In genomic region chr1:170894603-170895602, GRCm38 (mm10) we compare ENCODE assay signal across 9 mouse cellular contexts. TPM values are rescaled to one million over a fixed set of nuclear protein-coding genes. Genes with fewer than 3 reads are reported as not detected.
A peak's percentile ranks its signal among the peaks of the same experiment; 100 is the strongest.
DNase-seq lines count a peak whose midpoint lies in the region; ATAC-seq lines count a peak whose summit lies in the region.
"Had no signal": no experiment of that assay in that cellular context is flagged by ENCODE, and none has a peak within 500 bp of the region (broad histone marks: within the 10 kb centered on the region; RNA-seq: fewer than 3 reads in every experiment).

No protein-coding gene starts in this region.

- H3K27ac ChIP-seq in intestine, embryonic 15.5 days: no peak overlapping the region
- H3K27ac ChIP-seq in intestine, embryonic 16.5 days (ENCODE audit: low read length): no peak overlapping the region
- H3K27ac ChIP-seq: limb, embryonic 12.5 days had no signal

- no peaks in the 10 kb centered on the region for H3K9me3 ChIP-seq in intestine, embryonic 15.5 days
- H3K9me3 ChIP-seq in intestine, embryonic 16.5 days (ENCODE audit: control insufficient read depth, low read length): no peaks in the 10 kb centered on the region
- H3K9me3 ChIP-seq: limb, embryonic 12.5 days had no signal

- no peak overlapping the region for H3K4me2 ChIP-seq in intestine, embryonic 15.5 days (replicated peaks)
- no peak overlapping the region for H3K4me2 ChIP-seq in intestine, embryonic 16.5 days (ENCODE audit: low read depth, low read length)
- H3K4me2 ChIP-seq: limb, embryonic 12.5 days had no signal

- DNase-seq in CD4-positive, CD25-positive, alpha-beta regulatory T cell, adult 2 months (ENCODE audit: low read depth, low spot score): peak; percentile 76
- peak; percentile 90 for DNase-seq in NIH3T3 (ENCODE audit: low read depth)
- no peak for DNase-seq in right cerebral cortex, postnatal 10 days (ENCODE audit: low spot score in 2 of 2)
- no peak for DNase-seq in yolk sac, embryonic 10.5 days (ENCODE audit: low spot score)
- no peak for DNase-seq in urinary bladder, adult 2 months (ENCODE audit: low spot score)

- no peak overlapping the region for H3K4me3 ChIP-seq in intestine, embryonic 15.5 days (replicated peaks)
- no peak overlapping the region for H3K4me3 ChIP-seq in intestine, embryonic 16.5 days (ENCODE audit: low read length)
- H3K4me3 ChIP-seq: limb, embryonic 12.5 days had no signal

- H3K9ac ChIP-seq in intestine, embryonic 15.5 days: no peak overlapping the region
- no peak overlapping the region for H3K9ac ChIP-seq in intestine, embryonic 16.5 days (ENCODE audit: low read depth, low read length)
- H3K9ac ChIP-seq: limb, embryonic 12.5 days had no signal

- peak; percentile 23; the same call in 1 of the 2 replicates for ATAC-seq in intestine, embryonic 15.5 days
- ATAC-seq in intestine, embryonic 16.5 days: no peak
- ATAC-seq in inflammation-experienced regulatory T-cells, adult 6 months: peak; percentile 71

- no peaks in the 10 kb centered on the region for H3K27me3 ChIP-seq in intestine, embryonic 15.5 days (replicated peaks)
- H3K27me3 ChIP-seq in intestine, embryonic 16.5 days (replicated peaks; ENCODE audit: control insufficient read depth, insufficient read depth, low read length): 0 out of 2 replicates have a peak, but pooled peaks cover 2% of the 10 kb centered on the region

- H3K4me1 ChIP-seq in intestine, embryonic 15.5 days (replicated peaks): peaks cover 3% of the 10 kb centered on the region; the same call in 1 of the 2 replicates
- H3K4me1 ChIP-seq in intestine, embryonic 16.5 days (ENCODE audit: control insufficient read depth, insufficient read depth, low read length): peaks cover 6% of the 10 kb centered on the region; the same call in 1 of the 2 replicates
- H3K4me1 ChIP-seq: limb, embryonic 12.5 days had no signal

- no peaks in the 10 kb centered on the region for H3K36me3 ChIP-seq in intestine, embryonic 15.5 days
- no peaks in the 10 kb centered on the region for H3K36me3 ChIP-seq in intestine, embryonic 16.5 days (ENCODE audit: control insufficient read depth, insufficient read depth, low read length)
- H3K36me3 ChIP-seq: limb, embryonic 12.5 days had no signal

- 57% methylated on average over 9 of the region's 9 CpGs for WGBS in intestine, embryonic 15.5 days
- 60% methylated on average over 9 of the region's 9 CpGs for WGBS in intestine, embryonic 16.5 days

RNA-seq across cellular contexts. Expression of gene Dusp12, which starts 9.6 kb away (rescaled TPM):
- 61.1 and 62.9 TPM in 2 replicates for polyA plus RNA-seq in intestine, embryonic 15.5 days (2015; fragmentation: Nextera tagmentation; extraction: Ambion mirVana)
- 84.6 and 89.8 TPM in 2 replicates for polyA plus RNA-seq in intestine, embryonic 16.5 days (2015; fragmentation: Nextera tagmentation; extraction: Ambion mirVana)
- polyA plus RNA-seq in inflammation-experienced regulatory T-cells, adult 6 months (2017; shearing (Covaris generic)): 10 to 100 TPM; 11.0 to 16.1 (median 11.7) TPM
- polyA plus RNA-seq in urinary bladder, adult 2 months (2012; rRNA removed): 25.4 and 29.1 TPM in 2 replicates

RNA-seq across cellular contexts. Expression of gene Gm26620, which starts 10.0 kb away (rescaled TPM):
- polyA plus RNA-seq in intestine, embryonic 15.5 days (2015; fragmentation: Nextera tagmentation; extraction: Ambion mirVana): 2.2 and 2.4 TPM in 2 replicates
- polyA plus RNA-seq in intestine, embryonic 16.5 days (2015; fragmentation: Nextera tagmentation; extraction: Ambion mirVana): 2.1 and 2.4 TPM in 2 replicates
- polyA plus RNA-seq in inflammation-experienced regulatory T-cells, adult 6 months (2017; shearing (Covaris generic)): under 1 TPM in 1 of 3 experiments, not detected in 2; 0.53 TPM
- 0.81 and 1.0 TPM in 2 replicates for polyA plus RNA-seq in urinary bladder, adult 2 months (2012; rRNA removed)

RNA-seq across cellular contexts. Expression of gene Fcrlb, which starts 17.8 kb away (rescaled TPM):
- 0.11 and 0.16 TPM in 2 replicates for polyA plus RNA-seq in intestine, embryonic 15.5 days (2015; fragmentation: Nextera tagmentation; extraction: Ambion mirVana)
- polyA plus RNA-seq in intestine, embryonic 16.5 days (2015; fragmentation: Nextera tagmentation; extraction: Ambion mirVana): 0.27 TPM in 1 of 2 replicates, not detected in the other
- polyA plus RNA-seq in inflammation-experienced regulatory T-cells, adult 6 months (2017; shearing (Covaris generic)): not detected
- polyA plus RNA-seq in urinary bladder, adult 2 months (2012; rRNA removed): 0.07 and 0.23 TPM in 2 replicates
- polyA plus RNA-seq: limb, embryonic 12.5 days had no signal

RNA-seq across cellular contexts. Expression of gene Atf6, which starts 27.3 kb away (rescaled TPM):
- polyA plus RNA-seq in intestine, embryonic 15.5 days (2015; fragmentation: Nextera tagmentation; extraction: Ambion mirVana): 8.8 TPM in 2 replicates
- 8.0 and 8.4 TPM in 2 replicates for polyA plus RNA-seq in intestine, embryonic 16.5 days (2015; fragmentation: Nextera tagmentation; extraction: Ambion mirVana)
- 10 to 100 TPM in 1 of 3 experiments, 1 to 10 TPM in 2; 7.0 to 10.8 (median 9.6) TPM for polyA plus RNA-seq in inflammation-experienced regulatory T-cells, adult 6 months (2017; shearing (Covaris generic))
- polyA plus RNA-seq in urinary bladder, adult 2 months (2012; rRNA removed): 12.6 and 14.3 TPM in 2 replicates

RNA-seq across cellular contexts. Expression of gene Fcrla, which starts 32.5 kb away (rescaled TPM):
- polyA plus RNA-seq in intestine, embryonic 15.5 days (2015; fragmentation: Nextera tagmentation; extraction: Ambion mirVana): not detected in 2 replicates
- 0.10 TPM in 1 of 2 replicates, not detected in the other for polyA plus RNA-seq in intestine, embryonic 16.5 days (2015; fragmentation: Nextera tagmentation; extraction: Ambion mirVana)
- 1 to 10 TPM in 2 of 3 experiments, not detected in 1; 1.2 to 2.1 TPM for polyA plus RNA-seq in inflammation-experienced regulatory T-cells, adult 6 months (2017; shearing (Covaris generic))
- polyA plus RNA-seq in urinary bladder, adult 2 months (2012; rRNA removed): 0.50 and 0.78 TPM in 2 replicates
- polyA plus RNA-seq: limb, embryonic 12.5 days had no signal

Comparison
In these comparisons a context has a peak if more than half of its experiments do, and no peak if none do; other contexts are left out.
1. DNase-seq: peak in CD4-positive, CD25-positive, alpha-beta regulatory T cell, adult 2 months (single experiment) and NIH3T3 (single experiment); none in right cerebral cortex, postnatal 10 days (0 of 2), yolk sac, embryonic 10.5 days (single experiment) and urinary bladder, adult 2 months (single experiment).